13 mouse cellular contexts compared by ENCODE assay signal in the genomic region with DNA sequence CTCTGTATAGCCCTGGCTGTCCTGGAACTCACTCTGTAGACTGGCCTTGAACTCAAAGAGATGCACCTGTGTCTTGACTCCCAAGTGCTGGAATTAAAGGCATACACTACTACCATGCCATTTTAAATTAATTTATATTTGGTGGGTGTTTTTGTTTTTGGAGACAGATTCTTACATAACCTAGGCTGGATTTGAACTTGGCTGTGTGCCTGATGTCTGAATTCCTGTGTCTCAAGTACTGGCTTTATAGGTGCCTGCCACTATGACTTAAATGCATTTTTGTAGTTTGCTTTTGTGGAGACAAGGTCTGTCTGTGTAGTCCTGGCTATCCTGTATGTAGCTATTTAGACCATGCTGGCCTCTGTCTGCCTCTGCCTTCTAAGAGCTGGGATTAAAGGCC. TPM values are rescaled to one million over a fixed set of nuclear protein-coding genes. Genes with fewer than 3 reads are reported as not detected.
DNase-seq lines count a peak whose midpoint lies in the region; ATAC-seq and TF ChIP-seq lines count a peak whose summit lies in the region.
"Had no signal": no experiment of that assay in that cellular context is flagged by ENCODE, and none has a peak within 500 bp of the region (broad histone marks: within the 10 kb centered on the region; RNA-seq: fewer than 3 reads in every experiment).

No protein-coding gene starts in this region.

- TF ChIP-seq CTCF in kidney, adult 2 months (conservative IDR thresholded peaks at IDR 0.05; ENCODE audit: insufficient read depth, insufficient read length, low read depth, low read length): no peak

- H3K9me3 ChIP-seq in midbrain, embryonic 13.5 days: no peaks in the 10 kb centered on the region
- no peaks in the 10 kb centered on the region for H3K9me3 ChIP-seq in midbrain, embryonic 10.5 days (replicated peaks)
- H3K9me3 ChIP-seq: forebrain, embryonic 12.5 days; hindbrain, embryonic 15.5 days had no signal

- H3K4me1 ChIP-seq in kidney, adult 2 months (ENCODE audit: control insufficient read depth, insufficient read depth, low read length): peaks cover 23% of the 10 kb centered on the region
- H3K4me1 ChIP-seq in midbrain, embryonic 13.5 days (replicated peaks): peaks cover 31% of the 10 kb centered on the region
- peaks cover 32% of the 10 kb centered on the region for H3K4me1 ChIP-seq in midbrain, embryonic 10.5 days

- peaks cover 6% of the 10 kb centered on the region for H3K36me3 ChIP-seq in kidney, adult 2 months (ENCODE audit: control insufficient read depth, insufficient read depth, low read length)
- H3K36me3 ChIP-seq in midbrain, embryonic 13.5 days: peaks cover 26% of the 10 kb centered on the region
- peaks cover 47% of the 10 kb centered on the region for H3K36me3 ChIP-seq in midbrain, embryonic 10.5 days
- H3K36me3 ChIP-seq in myocyte (ENCODE audit: control insufficient read depth, insufficient read depth): peaks cover 18% of the 10 kb centered on the region

- peaks cover 75% of the 10 kb centered on the region for H3K79me2 ChIP-seq in myocyte (ENCODE audit: control insufficient read depth, insufficient read depth)

- TF ChIP-seq POLR2A in kidney, adult 2 months (IDR thresholded peaks at IDR 0.05; ENCODE audit: low read depth, low read length): no peak
- no peak for TF ChIP-seq POLR2A in myocyte (IDR thresholded peaks at IDR 0.05; ENCODE audit: insufficient read length, low read depth)

- peak; percentile 17 to 33 for DNase-seq in cerebellum, adult 18-20 months
- no peak for DNase-seq in cerebellum, postnatal 36 days
- peak; percentile 60 for DNase-seq in kidney, adult 2 months
- no peak for DNase-seq in kidney, adult 18-20 months
- no peak for DNase-seq in midbrain, embryonic 10.5 days (ENCODE audit: low spot score)
- no peak for DNase-seq in right cerebral cortex, postnatal 4 days
- DNase-seq: embryo, embryonic 11 days had no signal

- no peak overlapping the region for H3K4me3 ChIP-seq in kidney, adult 2 months (ENCODE audit: insufficient read depth, low read depth, low read length)
- 0 out of 2 replicates have a peak overlapping the region, but pooled peaks have one; percentile 1 for H3K4me3 ChIP-seq in midbrain, embryonic 13.5 days (replicated peaks)
- no peak overlapping the region for H3K4me3 ChIP-seq in midbrain, embryonic 10.5 days
- no peak overlapping the region for H3K4me3 ChIP-seq in myocyte
- H3K4me3 ChIP-seq: forebrain, embryonic 12.5 days; hindbrain, embryonic 15.5 days had no signal

- peak overlapping the region; percentile 68; the same call in 1 of the 2 replicates for H3K27ac ChIP-seq in kidney, adult 2 months (ENCODE audit: insufficient read depth, low read depth, low read length)
- no peak overlapping the region for H3K27ac ChIP-seq in midbrain, embryonic 13.5 days
- H3K27ac ChIP-seq in midbrain, embryonic 10.5 days (replicated peaks): no peak overlapping the region
- H3K27ac ChIP-seq: forebrain, embryonic 12.5 days; hindbrain, embryonic 15.5 days; stomach, postnatal 0 days had no signal

- H3K4me2 ChIP-seq in midbrain, embryonic 13.5 days (replicated peaks): peak overlapping the region; percentile 4; the same call in 1 of the 2 replicates
- H3K4me2 ChIP-seq in myocyte (ENCODE audit: low read depth): peak overlapping the region; percentile 90
- H3K4me2 ChIP-seq: forebrain, embryonic 12.5 days; hindbrain, embryonic 15.5 days had no signal

- H3K9ac ChIP-seq in midbrain, embryonic 13.5 days (replicated peaks): no peak overlapping the region
- H3K9ac ChIP-seq: forebrain, embryonic 12.5 days; hindbrain, embryonic 15.5 days had no signal

- no peak overlapping the region for H3ac ChIP-seq in myocyte (ENCODE audit: control insufficient read depth, insufficient read length)

- ATAC-seq in midbrain, embryonic 13.5 days: no peak

- no peaks in the 10 kb centered on the region for H3K27me3 ChIP-seq in kidney, adult 2 months (replicated peaks; ENCODE audit: control insufficient read depth, insufficient read depth, low read length)
- H3K27me3 ChIP-seq in midbrain, embryonic 13.5 days: no peaks in the 10 kb centered on the region
- H3K27me3 ChIP-seq in midbrain, embryonic 10.5 days (ENCODE audit: low read depth, poor library complexity, severe bottlenecking): no peaks in the 10 kb centered on the region
- no peaks in the 10 kb centered on the region for H3K27me3 ChIP-seq in myocyte (ENCODE audit: control insufficient read depth, insufficient read depth, insufficient read length)
- H3K27me3 ChIP-seq: forebrain, embryonic 12.5 days; hindbrain, embryonic 15.5 days had no signal

TF ChIP-seq in myocyte, 11 proteins besides CTCF, POLR2A, EP300 and RAD21:
- no peak for TF ChIP-seq REST (IDR thresholded peaks at IDR 0.05; ENCODE audit: insufficient read depth, insufficient read length)
- no peak for TF ChIP-seq USF1 (IDR thresholded peaks at IDR 0.05; ENCODE audit: low read depth)
- no peak for TF ChIP-seq E2F4 (IDR thresholded peaks at IDR 0.05; ENCODE audit: insufficient read depth)
- no peak for TF ChIP-seq CEBPB (IDR thresholded peaks at IDR 0.05; ENCODE audit: insufficient read depth, poor library complexity, severe bottlenecking)
- no peak for TF ChIP-seq POLR2AphosphoS2 (IDR thresholded peaks at IDR 0.05; ENCODE audit: insufficient read length, low read depth)
- no peak for TF ChIP-seq MAX (IDR thresholded peaks at IDR 0.05; ENCODE audit: low read depth)
- no peak for TF ChIP-seq MYOD1 (IDR thresholded peaks at IDR 0.05; ENCODE audit: control insufficient read depth in 1 of 3, insufficient read length in 2 of 3, low read depth in 2 of 3)
- TF ChIP-seq SRF (IDR thresholded peaks at IDR 0.05; ENCODE audit: control insufficient read depth, insufficient read length, low read depth): no peak
- TF ChIP-seq TCF12 (IDR thresholded peaks at IDR 0.05; ENCODE audit: insufficient read depth, poor library complexity, severe bottlenecking): no peak
- no peak for TF ChIP-seq MYOG (IDR thresholded peaks at IDR 0.05; ENCODE audit: control insufficient read depth in 1 of 3, insufficient read depth in 1 of 3, insufficient read length in 2 of 3, low read depth in 2 of 3)

RNA-seq across cellular contexts. Expression of a gene that starts 2.7 kb away (rescaled TPM):
- polyA plus RNA-seq in kidney, adult 2 months (2012; rRNA removed): 34.4 and 68.9 TPM in 2 replicates
- 1,061 and 1,143 TPM in 2 replicates for polyA plus RNA-seq in midbrain, embryonic 13.5 days (2015; fragmentation: Nextera tagmentation; extraction: Ambion mirVana)
- polyA plus RNA-seq in midbrain, embryonic 10.5 days (2016; fragmentation: Nextera tagmentation; extraction: Ambion mirVana): 916 and 943 TPM in 2 replicates
- polyA plus RNA-seq in myocyte (2012; fragmentation: generic; extraction: Trizol): 168 TPM

RNA-seq across cellular contexts. Expression of a gene that starts 20.7 kb away (rescaled TPM):
- polyA plus RNA-seq in kidney, adult 2 months (2012; rRNA removed): not detected in 2 replicates
- polyA plus RNA-seq in midbrain, embryonic 13.5 days (2015; fragmentation: Nextera tagmentation; extraction: Ambion mirVana): not detected in 2 replicates
- not detected in 2 replicates for polyA plus RNA-seq in midbrain, embryonic 10.5 days (2016; fragmentation: Nextera tagmentation; extraction: Ambion mirVana)
- polyA plus RNA-seq in myocyte (2012; fragmentation: generic; extraction: Trizol): not detected
- polyA plus RNA-seq: forebrain, embryonic 12.5 days; hindbrain, embryonic 15.5 days; limb, embryonic 11.5 days; stomach, postnatal 0 days had no signal

RNA-seq across cellular contexts. Expression of a gene that starts 48.3 kb away (rescaled TPM):
- 2.1 and 13.2 TPM in 2 replicates for polyA plus RNA-seq in kidney, adult 2 months (2012; rRNA removed)
- polyA plus RNA-seq in midbrain, embryonic 13.5 days (2015; fragmentation: Nextera tagmentation; extraction: Ambion mirVana): 3.1 and 4.2 TPM in 2 replicates
- 8.0 and 10.6 TPM in 2 replicates for polyA plus RNA-seq in midbrain, embryonic 10.5 days (2016; fragmentation: Nextera tagmentation; extraction: Ambion mirVana)
- polyA plus RNA-seq in myocyte (2012; fragmentation: generic; extraction: Trizol): 17.3 TPM

Comparison
In these comparisons a context has a peak if more than half of its experiments do, and no peak if none do; other contexts are left out.
1. DNase-seq: peak in cerebellum, adult 18-20 months (2 of 2) and kidney, adult 2 months (single experiment); none in cerebellum, postnatal 36 days (0 of 2), kidney, adult 18-20 months (single experiment), midbrain, embryonic 10.5 days (single experiment) and right cerebral cortex, postnatal 4 days (single experiment).